Mouse (Mus musculus) limb, embryonic 14.5 days (tissue): ENCODE measurements at regions not wholly inside any gene's neighbourhood (a gene's known extent, or its start where the extent isn't known, plus 50 kb on each side); places are given as distances from the start of the nearest gene placed in this dataset.

Experiments used
- ATAC-seq: fragments of 200-750 bp; cut with Nextera tagmentation; 2 replicates; pipeline ENCODE4 v1.8.0; 2017; ENCODE audit warnings: low read depth, moderate number of reproducible peaks, moderate TSS enrichment; ENCODE audit not compliant: low FRiP score
- DNase-seq: peaks from one replicate; pipeline ENCODE4 v3.0.0-alpha.2; 2015; ENCODE audit warnings: low spot score
- H3K27ac ChIP-seq: fragments of 300-500 bp; sonication (generic); replicated peaks from 2 replicates; pipeline ENCODE4 v1.5.1; 2014; ENCODE audit warnings: low read depth, mild to moderate bottlenecking, low read length, moderate library complexity, mixed read lengths
- H3K27me3 ChIP-seq: fragments of 300-500 bp; sonication (generic); 2 replicates; pipeline ENCODE4 v1.6.1; 2014; ENCODE audit warnings: low read length, mixed read lengths; ENCODE audit not compliant: control insufficient read depth, insufficient read depth
- H3K36me3 ChIP-seq: fragments of 300-500 bp; sonication (generic); 2 replicates; pipeline ENCODE4 v1.6.1; 2014; ENCODE audit warnings: mild to moderate bottlenecking, low read length, moderate library complexity, mixed read lengths; ENCODE audit not compliant: control insufficient read depth, insufficient read depth
- H3K4me1 ChIP-seq: fragments of 300-500 bp; sonication (generic); 2 replicates; pipeline ENCODE4 v1.6.1; 2014; ENCODE audit warnings: antibody characterized with exemption, low read length, mixed read lengths; ENCODE audit not compliant: control insufficient read depth, insufficient read depth
- H3K4me2 ChIP-seq: fragments of 300-500 bp; sonication (generic); replicated peaks from 2 replicates; pipeline ENCODE4 v1.6.1; 2014; ENCODE audit warnings: low read depth, mild to moderate bottlenecking, low read length, moderate library complexity; ENCODE audit not compliant: severe bottlenecking
- H3K4me3 ChIP-seq: fragments of 300-500 bp; sonication (generic); replicated peaks from 2 replicates; pipeline ENCODE4 v1.5.1; 2014; ENCODE audit warnings: low read length
- H3K9ac ChIP-seq: fragments of 300-500 bp; sonication (generic); 2 replicates; pipeline ENCODE4 v1.6.1; 2014; ENCODE audit warnings: mild to moderate bottlenecking, low read depth, low read length, moderate library complexity; ENCODE audit not compliant: severe bottlenecking
- H3K9me3 ChIP-seq: fragments of 300-500 bp; sonication (generic); 2 replicates; pipeline ENCODE4 v1.6.1; 2016; ENCODE audit warnings: low read length; ENCODE audit not compliant: control insufficient read depth
- POLR2A ChIP-seq: fragments of 200-500 bp; IDR thresholded peaks from 2 replicates; pipeline ENCODE4 v1.8.0; 2012; ENCODE audit warnings: inconsistent platforms, mild to moderate bottlenecking, moderate library complexity, borderline replicate concordance; ENCODE audit not compliant: insufficient read depth, insufficient read length; ENCODE audit errors: extremely low read depth
- WGBS: fragments of 180-500 bp; shearing (Covaris S2); extraction: QIAGEN DNeasy Blood & Tissue Kit; methylation state at CpG from one replicate; pipeline ENCODE4 v1.1.7; 2014; 5-methylcytosine and 5-hydroxymethylcytosine counted together

DNA sequence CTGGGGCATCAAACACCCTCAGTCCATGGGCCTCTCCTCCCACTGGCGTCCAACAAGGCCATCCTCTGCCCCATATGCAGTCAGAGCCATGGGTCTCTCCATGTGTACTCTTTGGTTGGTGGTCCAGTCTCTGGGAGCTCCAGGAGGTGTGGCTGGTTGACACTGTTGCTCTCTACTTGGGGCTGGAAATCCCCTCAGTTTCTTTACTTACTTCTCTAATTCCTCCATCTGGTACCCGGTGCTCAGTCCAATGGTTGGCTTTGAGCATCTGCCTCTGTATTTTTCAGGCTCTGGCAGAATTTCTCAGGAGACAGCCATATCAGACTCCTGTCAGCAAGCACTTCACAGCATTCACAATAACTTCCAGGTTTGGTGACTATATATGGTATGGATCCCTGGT is 55.7 kb upstream of the Ctsc start:
- Histone ChIP-seq H3K27ac (no peak overlapping the region), H3K27me3 (no peaks in the 10 kb centered on the region), H3K4me1 (no peaks in the 10 kb centered on the region), H3K9ac (no peak overlapping the region), H3K4me2 (no peak overlapping the region), H3K4me3 (no peak overlapping the region), H3K36me3 (no peaks in the 10 kb centered on the region), H3K9me3 (no peaks in the 10 kb centered on the region)
- DNase-seq (no peak), ATAC-seq (no peak)
- no peak for TF ChIP-seq POLR2A
- whole genome bisulfite sequencing, result 78% methylated on average over 2 of the region's 2 CpGs

DNA sequence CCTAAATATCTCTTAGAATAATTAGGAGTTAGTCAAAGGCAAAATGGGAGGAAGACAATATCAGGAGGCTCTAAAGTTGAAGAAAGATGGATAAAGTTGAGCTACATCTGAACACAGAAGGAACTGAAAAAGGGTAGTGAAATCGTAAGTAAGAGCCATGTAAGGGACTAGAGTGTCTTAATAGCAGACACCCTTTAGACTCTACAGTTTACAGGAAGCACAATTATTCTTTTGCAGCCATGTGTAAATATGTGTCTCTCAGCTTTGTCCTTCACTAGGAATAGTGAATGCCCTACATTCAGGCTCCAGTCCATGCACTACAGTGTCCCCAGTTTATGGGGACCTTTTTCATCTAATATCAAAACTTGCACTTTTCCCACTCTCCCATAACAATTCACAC is 52.1 kb upstream of the Ctsc start:
- no peak overlapping the region for H3K9ac ChIP-seq
- H3K4me2 ChIP-seq, result no peak overlapping the region
- no peaks in the 10 kb centered on the region for H3K9me3 ChIP-seq
- H3K4me3 ChIP-seq, result no peak overlapping the region
- H3K4me1 ChIP-seq, result no peaks in the 10 kb centered on the region
- ATAC-seq (no peak), DNase-seq (no peak)
- no peak for TF ChIP-seq POLR2A
- no peak overlapping the region for H3K27ac ChIP-seq
- no peaks in the 10 kb centered on the region for H3K27me3 ChIP-seq
- 60% methylated on average over 1 of the region's 1 CpGs for WGBS
- no peaks in the 10 kb centered on the region for H3K36me3 ChIP-seq
